Mouse (Mus musculus): Measurements from ENCODE around the gene Aldh1b1.

- TF ChIP-seq TAL1 (IDR thresholded peaks at IDR 0.05; ENCODE audit: low read length) (no peak), GATA1 (IDR thresholded peaks at IDR 0.05; ENCODE audit: low read length) (no peak)
These were observed 31.3 kb downstream of the Aldh1b1 start for GRCm38 (mm10) chr4:45829907-45830759.

Data from erythroblast, embryonic 14.5 days (primary cell).